Mouse (Mus musculus) limb, embryonic 13.5 days (tissue): ENCODE measurements around the gene Eif3d. TPM values are rescaled to one million over a fixed set of nuclear protein-coding genes. Genes with fewer than 3 reads are reported as not detected.

ENCODE experiments used
- ATAC-seq: fragments of 200-750 bp; cut with Nextera tagmentation; 2 replicates; pipeline ENCODE4 v1.8.0; 2017; ENCODE audit warnings: low read depth, moderate number of reproducible peaks, moderate TSS enrichment; ENCODE audit not compliant: low FRiP score
- H3K27ac ChIP-seq: fragments of 300-500 bp; sonication (generic); 2 replicates; pipeline ENCODE4 v1.5.1; 2015; ENCODE audit warnings: inconsistent platforms, mild to moderate bottlenecking, moderate library complexity
- H3K27me3 ChIP-seq: fragments of 300-500 bp; sonication (generic); 2 replicates; pipeline ENCODE4 v1.6.1; 2015; ENCODE audit warnings: mild to moderate bottlenecking, inconsistent platforms
- H3K36me3 ChIP-seq: fragments of 300-500 bp; sonication (generic); 2 replicates; pipeline ENCODE4 v1.6.1; 2015; ENCODE audit warnings: inconsistent platforms, mild to moderate bottlenecking, moderate library complexity
- H3K4me1 ChIP-seq: fragments of 300-500 bp; sonication (generic); 2 replicates; pipeline ENCODE4 v1.6.1; 2015; ENCODE audit warnings: inconsistent platforms
- H3K4me2 ChIP-seq: fragments of 300-500 bp; sonication (generic); replicated peaks from 2 replicates; pipeline ENCODE4 v1.6.1; 2015; ENCODE audit warnings: inconsistent platforms, mild to moderate bottlenecking, moderate library complexity
- H3K4me3 ChIP-seq: fragments of 300-500 bp; sonication (generic); 2 replicates; pipeline ENCODE4 v1.5.1; 2015; ENCODE audit warnings: moderate library complexity, mild to moderate bottlenecking, inconsistent platforms
- H3K9ac ChIP-seq: fragments of 300-500 bp; sonication (generic); 2 replicates; pipeline ENCODE4 v1.6.1; 2015; ENCODE audit warnings: mild to moderate bottlenecking, inconsistent platforms
- H3K9me3 ChIP-seq: fragments of 300-500 bp; sonication (generic); 2 replicates; pipeline ENCODE4 v1.6.1; 2016; ENCODE audit warnings: inconsistent platforms
- WGBS: fragments of 180-500 bp; shearing (Covaris S2); methylation state at CpG from one replicate; pipeline ENCODE4 v1.1.7; 2015; 5-methylcytosine and 5-hydroxymethylcytosine counted together
- polyA plus RNA-seq: library from polyadenylated mRNA; unstranded; fragments of >200 nt; fragmentation: Nextera tagmentation; extraction: Ambion mirVana; gene quantifications from 2 replicates; pipeline ENCODE4 v1.2.1, GENCODE M21; 2015

Eif3d gene
- polyA plus RNA-seq, 1 experiment from 2014 or later, result 211 TPM

- no peak for ATAC-seq
These were observed 608 bp downstream of the Eif3d start for GRCm38 (mm10) chr15:77969940-77970469.

GRCm38 (mm10) chr15:77965117-77965528 lies 5.5 kb downstream of the Eif3d start:
- Histone ChIP-seq H3K36me3 (peaks cover 86% of the 10 kb centered on the region), H3K4me2 (no peak overlapping the region), H3K4me1 (peaks cover 13% of the 10 kb centered on the region), H3K27me3 (no peaks in the 10 kb centered on the region), H3K9ac (no peak overlapping the region), H3K27ac (no peak overlapping the region), H3K4me3 (no peak overlapping the region), H3K9me3 (no peaks in the 10 kb centered on the region)
- 80% methylated on average over 9 of the region's 9 CpGs for WGBS
- no peak for ATAC-seq

More at GRCm38 (mm10) chr15:77969940-77970469, 608 bp downstream of the Eif3d start:
- Histone ChIP-seq H3K27ac (peak overlapping the region; percentile 96), H3K4me1 (peaks cover 19% of the 10 kb centered on the region), H3K27me3 (no peaks in the 10 kb centered on the region), H3K36me3 (peaks cover 37% of the 10 kb centered on the region), H3K4me2 (peak overlapping the region; percentile 97), H3K9ac (peak overlapping the region; percentile 98), H3K4me3 (peak overlapping the region; percentile 90), H3K9me3 (no peaks in the 10 kb centered on the region)
- WGBS, result 2% methylated on average over 15 of the region's 15 CpGs

- WGBS, result 88% methylated on average over 5 of the region's 5 CpGs
These were observed 8.2 kb downstream of the Eif3d start for GRCm38 (mm10) chr15:77962447-77962846.

GRCm38 (mm10) chr15:77960693-77961092 lies 9.9 kb downstream of the Eif3d start:
- Histone ChIP-seq H3K27ac (no peak overlapping the region), H3K9me3 (no peaks in the 10 kb centered on the region), H3K27me3 (peaks cover 7% of the 10 kb centered on the region), H3K4me3 (no peak overlapping the region), H3K36me3 (peaks cover 78% of the 10 kb centered on the region), H3K4me2 (no peak overlapping the region), H3K4me1 (peaks cover 17% of the 10 kb centered on the region), H3K9ac (no peak overlapping the region)
- ATAC-seq, result no peak
- WGBS, result 91% methylated on average over 6 of the region's 6 CpGs

More at GRCm38 (mm10) chr15:77962447-77962846, 8.2 kb downstream of the Eif3d start:
- Histone ChIP-seq H3K27ac (no peak overlapping the region), H3K9me3 (no peaks in the 10 kb centered on the region), H3K36me3 (peaks cover 95% of the 10 kb centered on the region), H3K4me1 (peaks cover 3% of the 10 kb centered on the region), H3K4me2 (no peak overlapping the region), H3K27me3 (no peaks in the 10 kb centered on the region), H3K9ac (no peak overlapping the region), H3K4me3 (no peak overlapping the region)
- no peak for ATAC-seq

DNA sequence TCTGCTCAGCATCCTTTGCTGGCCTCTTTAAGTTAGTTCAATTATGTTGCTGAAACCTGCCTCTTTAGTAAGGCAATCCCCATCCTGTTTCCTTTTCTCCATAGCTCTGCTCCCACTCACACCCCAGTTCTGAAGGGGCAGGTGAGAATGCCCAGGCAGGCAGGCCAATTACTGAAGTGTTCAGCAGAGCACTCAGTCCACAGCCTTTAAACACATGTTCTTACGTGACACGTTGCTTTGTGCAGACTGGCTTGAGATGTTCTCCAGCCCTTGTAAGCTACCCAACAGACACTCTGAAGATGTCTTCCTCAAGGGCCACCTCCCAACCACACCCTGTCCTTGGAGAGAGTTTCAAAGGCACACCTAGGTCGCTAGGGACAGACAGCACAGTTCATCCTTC lies 12.5 kb downstream of the Eif3d start:
- no peak overlapping the region for H3K4me2 ChIP-seq
- H3K9ac ChIP-seq, result no peak overlapping the region
- H3K4me1 ChIP-seq, result peaks cover 20% of the 10 kb centered on the region
- ATAC-seq, result no peak
- no peak overlapping the region for H3K27ac ChIP-seq
- H3K9me3 ChIP-seq, result no peaks in the 10 kb centered on the region
- WGBS, result 65% methylated on average over 3 of the region's 3 CpGs
- H3K27me3 ChIP-seq, result peaks cover 17% of the 10 kb centered on the region
- H3K36me3 ChIP-seq, result peaks cover 54% of the 10 kb centered on the region
- no peak overlapping the region for H3K4me3 ChIP-seq

- H3K4me3 ChIP-seq, result no peak overlapping the region
- no peak overlapping the region for H3K27ac ChIP-seq
- peak overlapping the region; percentile 91; the same call in 1 of the 2 replicates for H3K4me2 ChIP-seq
- peaks cover 17% of the 10 kb centered on the region for H3K27me3 ChIP-seq
- H3K9me3 ChIP-seq, result no peaks in the 10 kb centered on the region
- no peak for ATAC-seq
- WGBS, result 41% methylated on average over 5 of the region's 5 CpGs
- H3K36me3 ChIP-seq, result peaks cover 54% of the 10 kb centered on the region
- H3K9ac ChIP-seq, result no peak overlapping the region
- H3K4me1 ChIP-seq, result peaks cover 20% of the 10 kb centered on the region
These were observed 13.0 kb downstream of the Eif3d start for GRCm38 (mm10) chr15:77957625-77958024.

- H3K4me2 ChIP-seq, result peak within 1 kb of the TSS; percentile 91
These were observed 14.2 kb downstream of the Eif3d start, which contains the start of gene Foxred2 for GRCm38 (mm10) chr15:77956404-77956901. TSS of gene Foxred2 (minus strand) at chr15:77956722.

DNA sequence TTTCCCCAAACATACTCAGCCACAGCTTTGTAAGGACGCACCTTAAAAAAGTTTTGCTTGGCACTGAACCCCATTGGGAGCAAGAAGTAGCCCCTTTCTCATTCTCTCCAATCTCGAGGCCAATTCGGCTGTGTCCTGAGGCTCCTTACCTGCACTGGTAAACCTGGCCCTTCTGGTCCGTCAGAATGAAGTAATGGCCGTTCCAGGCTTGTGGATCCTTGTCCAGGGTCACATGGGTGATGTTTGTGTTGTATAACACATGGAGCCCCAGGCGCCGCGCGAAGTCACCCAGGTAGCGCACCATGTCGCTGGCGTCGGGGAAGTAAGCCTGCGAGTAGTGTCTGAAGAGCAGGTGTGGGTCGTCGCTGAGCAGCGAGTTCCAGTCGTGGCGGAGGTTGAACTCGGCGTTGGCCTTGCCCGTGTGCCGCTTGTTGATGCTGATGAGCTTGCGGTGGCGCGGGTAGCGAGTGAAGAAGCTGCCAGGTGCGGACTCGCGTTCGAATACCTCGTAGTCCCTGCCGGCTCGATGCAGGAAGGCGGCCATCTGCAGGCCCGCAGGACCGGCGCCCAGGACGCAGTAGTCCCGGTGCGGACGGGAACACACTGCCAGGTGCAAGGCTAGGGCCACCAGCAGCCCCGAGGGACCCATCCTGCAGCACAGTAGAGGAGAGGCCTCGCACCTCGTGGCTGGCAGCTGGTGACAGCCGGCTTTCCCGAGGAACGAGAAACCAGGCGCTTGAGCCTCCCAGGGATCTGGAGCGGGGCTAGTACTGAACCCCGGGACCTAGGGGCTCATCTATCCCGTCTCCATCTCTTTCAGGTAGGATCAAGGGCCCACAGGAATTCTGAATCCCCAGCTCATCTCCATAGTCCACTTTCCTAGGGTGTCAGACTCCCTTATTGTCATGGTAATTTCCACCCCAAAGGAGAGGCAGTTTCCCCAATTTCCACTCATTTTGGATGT lies 14.9 kb downstream of the Eif3d start:
- H3K9me3 ChIP-seq, result no peaks in the 10 kb centered on the region
- no peak for ATAC-seq
- peak overlapping the region; percentile 54 for H3K4me3 ChIP-seq
- peaks cover 47% of the 10 kb centered on the region for H3K36me3 ChIP-seq
- H3K9ac ChIP-seq, result peak overlapping the region; percentile 63
- WGBS, result 8% methylated on average over 52 of the region's 52 CpGs
- no peak overlapping the region for H3K27ac ChIP-seq
- H3K4me1 ChIP-seq, result peaks cover 20% of the 10 kb centered on the region
- peak overlapping the region; percentile 91 for H3K4me2 ChIP-seq
- peaks cover 17% of the 10 kb centered on the region for H3K27me3 ChIP-seq

More at GRCm38 (mm10) chr15:77956404-77956901, 14.2 kb downstream of the Eif3d start, which contains the start of gene Foxred2:
- WGBS, result under 1% methylated on average over 32 of the region's 39 CpGs
- ATAC-seq, result peak; percentile 92
- Histone ChIP-seq H3K4me1 (peaks cover 20% of the 10 kb centered on the region), H3K27me3 (peaks cover 17% of the 10 kb centered on the region), H3K27ac (no peak within 1 kb of the TSS; the same call in 1 of the 2 replicates), H3K4me3 (peak within 1 kb of the TSS; percentile 54), H3K9me3 (no peaks in the 10 kb centered on the region), H3K36me3 (peaks cover 51% of the 10 kb centered on the region), H3K9ac (peak within 1 kb of the TSS; percentile 63)

DNA sequence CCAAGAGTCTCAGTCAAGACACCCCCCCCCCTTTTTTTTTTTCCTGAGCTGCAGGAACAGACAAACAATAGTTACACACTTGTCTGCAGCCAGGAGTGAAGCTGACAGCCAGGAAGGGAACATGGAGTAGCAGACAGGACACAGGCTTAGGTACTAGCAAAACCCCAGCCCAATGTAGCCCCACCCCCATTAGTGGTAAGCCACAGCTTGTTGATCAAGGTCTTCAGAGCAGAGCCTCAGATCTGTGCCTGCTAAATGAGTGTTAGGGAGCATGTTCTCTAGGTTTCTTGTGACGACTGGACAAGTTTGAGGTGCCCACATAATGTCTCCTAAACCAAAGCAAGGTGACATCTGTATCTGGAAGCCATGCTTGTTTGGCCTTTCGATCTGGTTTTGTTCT lies 16.3 kb downstream of the Eif3d start:
- H3K4me2 ChIP-seq, result no peak overlapping the region

DNA sequence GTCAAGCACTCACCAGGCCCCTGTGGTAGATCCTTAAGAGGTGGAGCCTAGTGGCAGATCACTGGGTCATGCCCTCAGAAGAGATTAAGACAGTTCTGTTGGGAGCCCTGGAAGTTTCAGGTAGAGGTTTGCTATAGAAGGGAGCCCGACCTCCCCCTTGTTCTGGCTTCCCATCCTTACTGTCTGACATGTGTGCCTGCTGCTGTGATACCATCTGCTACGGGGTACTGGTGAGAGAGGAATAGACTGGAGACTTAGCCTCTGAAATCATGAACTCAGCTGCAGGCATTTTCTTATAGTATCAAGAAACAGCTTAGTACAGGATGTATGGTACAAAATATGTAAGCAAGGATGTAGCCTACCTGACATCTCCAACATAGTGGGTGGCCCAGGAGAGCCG lies 17.7 kb downstream of the Eif3d start:
- H3K36me3 ChIP-seq, result peaks cover 26% of the 10 kb centered on the region
- H3K9ac ChIP-seq, result no peak overlapping the region
- H3K27ac ChIP-seq, result no peak overlapping the region
- 90% methylated on average over 3 of the region's 3 CpGs for WGBS
- no peaks in the 10 kb centered on the region for H3K9me3 ChIP-seq
- H3K4me3 ChIP-seq, result no peak overlapping the region
- peaks cover 17% of the 10 kb centered on the region for H3K27me3 ChIP-seq
- H3K4me2 ChIP-seq, result no peak overlapping the region
- ATAC-seq, result no peak
- peaks cover 20% of the 10 kb centered on the region for H3K4me1 ChIP-seq

More for the DNA sequence above, 16.3 kb downstream of the Eif3d start:
- no peaks in the 10 kb centered on the region for H3K9me3 ChIP-seq
- H3K27ac ChIP-seq, result no peak overlapping the region
- no peak overlapping the region for H3K4me3 ChIP-seq
- 91% methylated on average over 2 of the region's 2 CpGs for WGBS
- peaks cover 17% of the 10 kb centered on the region for H3K27me3 ChIP-seq
- ATAC-seq, result no peak
- H3K9ac ChIP-seq, result no peak overlapping the region
- peaks cover 20% of the 10 kb centered on the region for H3K4me1 ChIP-seq
- H3K36me3 ChIP-seq, result peaks cover 37% of the 10 kb centered on the region

- no peaks in the 10 kb centered on the region for H3K9me3 ChIP-seq
- ATAC-seq, result no peak
- WGBS, result 84% methylated on average over 7 of the region's 7 CpGs
These were observed 21.6 kb downstream of the Eif3d start for GRCm38 (mm10) chr15:77949061-77949460.

GRCm38 (mm10) chr15:77945711-77946110 lies 24.9 kb downstream of the Eif3d start:
- Histone ChIP-seq H3K27ac (no peak overlapping the region), H3K4me3 (no peak overlapping the region), H3K27me3 (no peaks in the 10 kb centered on the region), H3K9me3 (no peaks in the 10 kb centered on the region), H3K9ac (0 out of 2 replicates have a peak overlapping the region, but pooled peaks have one; percentile 26), H3K4me2 (no peak overlapping the region), H3K4me1 (no peaks in the 10 kb centered on the region), H3K36me3 (peaks cover 59% of the 10 kb centered on the region)
- ATAC-seq, result no peak
- 84% methylated on average over 4 of the region's 4 CpGs for WGBS

More at GRCm38 (mm10) chr15:77949061-77949460, 21.6 kb downstream of the Eif3d start:
- Histone ChIP-seq H3K4me3 (no peak overlapping the region), H3K4me2 (no peak overlapping the region), H3K9ac (no peak overlapping the region), H3K36me3 (peaks cover 57% of the 10 kb centered on the region), H3K4me1 (no peaks in the 10 kb centered on the region), H3K27ac (no peak overlapping the region), H3K27me3 (no peaks in the 10 kb centered on the region)
